Mouse (Mus musculus) lung, embryonic 16.5 days (tissue): Measurements from ENCODE around the gene Odf2l. TPM values are rescaled to one million over a fixed set of nuclear protein-coding genes. Genes with fewer than 3 reads are reported as not detected.

Source experiments
- ATAC-seq: fragments of 200-750 bp; cut with Nextera tagmentation; 2 replicates; pipeline ENCODE4 v1.8.0; 2017; ENCODE audit warnings: low read depth, mild to moderate bottlenecking, moderate library complexity
- H3K27ac ChIP-seq: fragments of 300-500 bp; sonication (generic); 2 replicates; pipeline ENCODE4 v1.5.1; 2014; ENCODE audit warnings: mild to moderate bottlenecking, control low read depth, low read length
- H3K27me3 ChIP-seq: fragments of 300-500 bp; sonication (generic); 2 replicates; pipeline ENCODE4 v1.6.1; 2014; ENCODE audit warnings: low read depth, low read length, mixed read lengths; ENCODE audit not compliant: control insufficient read depth, insufficient read depth
- H3K36me3 ChIP-seq: fragments of 300-500 bp; sonication (generic); 2 replicates; pipeline ENCODE4 v1.6.1; 2014; ENCODE audit warnings: low read length; ENCODE audit not compliant: control insufficient read depth, insufficient read depth
- H3K4me1 ChIP-seq: fragments of 300-500 bp; sonication (generic); replicated peaks from 2 replicates; pipeline ENCODE4 v1.6.1; 2014; ENCODE audit warnings: low read length, mixed read lengths; ENCODE audit not compliant: control insufficient read depth, insufficient read depth
- H3K4me2 ChIP-seq: fragments of 300-500 bp; sonication (generic); 2 replicates; pipeline ENCODE4 v1.6.1; 2014; ENCODE audit warnings: low read depth, low read length, control low read depth
- H3K4me3 ChIP-seq: fragments of 300-500 bp; sonication (generic); 2 replicates; pipeline ENCODE4 v1.5.1; 2014; ENCODE audit warnings: mild to moderate bottlenecking, low read length, control low read depth
- H3K9ac ChIP-seq: fragments of 300-500 bp; sonication (generic); 2 replicates; pipeline ENCODE4 v1.6.1; 2014; ENCODE audit warnings: low read length, control low read depth
- H3K9me3 ChIP-seq: fragments of 300-500 bp; sonication (generic); 2 replicates; pipeline ENCODE4 v1.6.1; 2016; ENCODE audit warnings: low read length; ENCODE audit not compliant: control insufficient read depth
- WGBS: fragments of 180-500 bp; shearing (Covaris S2); extraction: QIAGEN DNeasy Blood & Tissue Kit; methylation state at CpG from one replicate; pipeline ENCODE4 v1.1.7; 2014; 5-methylcytosine and 5-hydroxymethylcytosine counted together
- polyA plus RNA-seq: library from polyadenylated mRNA; unstranded; fragments of >200 nt; fragmentation: Nextera tagmentation; extraction: Ambion mirVana; gene quantifications from 2 replicates; pipeline ENCODE4 v1.2.1, GENCODE M21; 2015

Gene Odf2l
- polyA plus RNA-seq, 1 experiment from 2014 or later, result 16.0 TPM

- no peak overlapping the region for H3K9ac ChIP-seq
- H3K4me2 ChIP-seq, result no peak overlapping the region
- no peaks in the 10 kb centered on the region for H3K9me3 ChIP-seq
- H3K4me1 ChIP-seq, result no peaks in the 10 kb centered on the region
- ATAC-seq, result peak; percentile 60
- no peaks in the 10 kb centered on the region for H3K27me3 ChIP-seq
- WGBS, result 57% methylated on average over 7 of the region's 7 CpGs
- peaks cover 3% of the 10 kb centered on the region; the same call in 1 of the 2 replicates for H3K36me3 ChIP-seq
- no peak overlapping the region for H3K27ac ChIP-seq
- H3K4me3 ChIP-seq, result no peak overlapping the region
Observed at GRCm38 (mm10) chr3:145151933-145152332, 33.5 kb downstream of the Odf2l start.

DNA sequence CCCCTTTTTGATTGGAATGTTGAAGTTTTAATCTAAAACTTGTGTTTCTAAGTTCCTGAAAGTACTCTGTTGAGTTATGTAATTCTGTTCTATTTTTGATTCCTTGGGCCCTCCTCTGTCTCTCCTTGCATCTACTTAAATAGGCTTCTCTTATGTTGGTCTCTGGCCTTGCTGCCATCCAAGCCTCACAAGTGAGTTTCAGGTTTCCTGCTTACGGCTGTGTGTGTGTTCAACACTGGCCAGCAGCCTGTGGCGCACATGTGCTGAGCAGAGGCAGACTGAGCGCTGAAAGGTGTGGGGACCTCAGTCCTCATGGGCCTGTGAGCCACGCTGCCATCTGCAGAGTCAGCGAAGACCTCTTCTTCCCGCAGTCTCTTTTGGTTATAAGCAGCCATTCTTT, 38.5 kb downstream of the Odf2l start:
- Histone ChIP-seq H3K4me2 (no peak overlapping the region), H3K9ac (no peak overlapping the region), H3K36me3 (peaks cover 3% of the 10 kb centered on the region; the same call in 1 of the 2 replicates), H3K4me3 (no peak overlapping the region), H3K4me1 (no peaks in the 10 kb centered on the region), H3K27me3 (no peaks in the 10 kb centered on the region), H3K27ac (no peak overlapping the region), H3K9me3 (no peaks in the 10 kb centered on the region)
- ATAC-seq, result no peak
- WGBS, result 69% methylated on average over 6 of the region's 6 CpGs

GRCm38 (mm10) chr3:145158441-145158840, 40.1 kb downstream of the Odf2l start:
- no peak for ATAC-seq

DNA sequence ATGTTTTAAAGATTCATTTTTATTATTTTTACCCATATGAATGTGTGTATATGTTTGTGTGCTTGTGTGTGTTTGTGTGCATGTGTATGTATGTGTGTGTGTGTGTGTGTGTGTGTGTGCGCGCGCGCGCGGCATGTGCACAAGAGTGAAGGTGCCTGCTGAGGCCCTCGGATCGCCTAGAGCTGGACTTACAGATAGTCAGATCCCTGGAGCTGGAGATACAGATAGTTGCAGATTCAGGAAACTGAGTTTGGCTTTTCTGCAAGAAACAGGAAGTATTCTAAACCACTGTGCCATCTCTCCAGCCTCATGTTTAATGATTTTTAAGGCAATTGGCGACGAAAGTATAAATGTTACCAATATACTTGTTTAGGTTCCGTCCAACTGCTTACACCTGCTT, 48.4 kb downstream of the Odf2l start:
- Histone ChIP-seq H3K36me3 (no peaks in the 10 kb centered on the region), H3K9me3 (no peaks in the 10 kb centered on the region), H3K9ac (no peak overlapping the region), H3K4me2 (no peak overlapping the region), H3K4me1 (no peaks in the 10 kb centered on the region), H3K27me3 (no peaks in the 10 kb centered on the region), H3K4me3 (no peak overlapping the region), H3K27ac (no peak overlapping the region)
- WGBS, result 88% methylated on average over 11 of the region's 11 CpGs
- no peak for ATAC-seq

More at GRCm38 (mm10) chr3:145158441-145158840, 40.1 kb downstream of the Odf2l start:
- Histone ChIP-seq H3K9me3 (no peaks in the 10 kb centered on the region), H3K27ac (no peak overlapping the region), H3K4me3 (no peak overlapping the region), H3K36me3 (peaks cover 3% of the 10 kb centered on the region; the same call in 1 of the 2 replicates), H3K9ac (no peak overlapping the region), H3K4me2 (no peak overlapping the region), H3K27me3 (no peaks in the 10 kb centered on the region), H3K4me1 (no peaks in the 10 kb centered on the region)
- WGBS, result 84% methylated on average over 3 of the region's 3 CpGs

DNA sequence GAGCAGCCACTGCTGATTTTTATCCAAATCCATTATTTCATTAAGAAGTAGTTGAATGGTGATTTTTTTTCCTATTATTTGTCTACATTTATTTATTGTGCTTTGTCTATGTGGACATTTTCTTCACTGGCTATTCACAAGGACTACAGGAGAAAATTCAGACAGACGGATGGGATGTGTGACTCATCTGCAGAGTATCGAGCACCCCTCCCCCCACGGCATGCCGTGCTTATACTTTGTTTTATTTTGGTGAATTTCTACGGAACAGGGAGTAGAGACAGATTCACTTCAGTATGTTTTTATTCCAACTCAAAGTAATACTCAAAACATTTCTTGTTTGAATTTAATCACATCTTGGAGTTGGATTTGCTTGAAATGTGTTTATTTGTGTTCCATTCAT, 49.4 kb downstream of the Odf2l start:
- no peak for ATAC-seq
- Histone ChIP-seq H3K27ac (no peak overlapping the region), H3K36me3 (no peaks in the 10 kb centered on the region), H3K9ac (no peak overlapping the region), H3K4me2 (no peak overlapping the region), H3K9me3 (no peaks in the 10 kb centered on the region), H3K4me3 (no peak overlapping the region), H3K4me1 (no peaks in the 10 kb centered on the region), H3K27me3 (no peaks in the 10 kb centered on the region)
- 42% methylated on average over 5 of the region's 5 CpGs for WGBS

DNA sequence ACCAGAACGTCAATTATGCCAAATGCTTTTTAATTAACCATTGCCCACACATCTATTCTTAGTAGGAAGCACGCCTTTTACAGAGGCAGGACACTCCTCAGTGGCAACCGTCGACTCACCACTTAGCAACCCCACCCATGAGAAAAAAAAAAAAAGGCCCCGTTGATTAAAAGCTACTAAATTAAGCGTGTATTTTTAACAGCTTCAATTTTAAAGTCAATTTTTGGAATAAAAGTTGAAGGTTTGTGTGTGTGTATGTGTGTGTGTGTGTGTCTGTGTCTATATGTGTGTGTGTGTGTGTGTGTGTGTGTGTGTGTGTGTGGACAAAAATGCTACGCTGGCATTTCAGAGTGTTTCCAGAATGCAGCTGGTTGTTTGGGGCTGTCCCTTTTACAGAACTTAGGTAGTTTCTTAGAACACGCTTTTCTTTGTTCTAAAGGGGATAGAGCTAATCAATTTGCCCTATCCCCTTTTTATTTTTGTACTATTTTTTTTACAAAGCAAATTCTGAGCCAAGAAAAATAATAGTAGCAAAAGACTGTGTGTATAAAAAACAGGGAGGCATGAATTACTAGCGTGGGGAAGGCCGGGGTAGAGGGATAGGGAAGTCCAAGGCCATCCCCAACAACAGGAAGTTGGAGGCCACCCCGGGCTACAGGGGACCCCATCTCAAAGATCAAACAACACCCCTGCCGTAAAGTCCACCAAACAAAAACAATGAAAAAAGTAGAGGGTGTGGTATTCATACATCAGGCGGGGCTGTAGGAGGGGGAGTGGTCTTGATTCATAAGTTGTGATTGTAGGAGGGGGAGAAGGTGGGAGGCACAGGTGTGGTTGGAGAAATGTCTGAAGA, 50.7 kb downstream of the Odf2l start:
- H3K4me3 ChIP-seq, result no peak overlapping the region
- no peaks in the 10 kb centered on the region for H3K4me1 ChIP-seq
- no peaks in the 10 kb centered on the region for H3K9me3 ChIP-seq
- 69% methylated on average over 13 of the region's 13 CpGs for WGBS
- no peak overlapping the region for H3K4me2 ChIP-seq
- H3K9ac ChIP-seq, result no peak overlapping the region
- H3K36me3 ChIP-seq, result no peaks in the 10 kb centered on the region
- ATAC-seq, result no peak
- H3K27me3 ChIP-seq, result no peaks in the 10 kb centered on the region
- no peak overlapping the region for H3K27ac ChIP-seq

DNA sequence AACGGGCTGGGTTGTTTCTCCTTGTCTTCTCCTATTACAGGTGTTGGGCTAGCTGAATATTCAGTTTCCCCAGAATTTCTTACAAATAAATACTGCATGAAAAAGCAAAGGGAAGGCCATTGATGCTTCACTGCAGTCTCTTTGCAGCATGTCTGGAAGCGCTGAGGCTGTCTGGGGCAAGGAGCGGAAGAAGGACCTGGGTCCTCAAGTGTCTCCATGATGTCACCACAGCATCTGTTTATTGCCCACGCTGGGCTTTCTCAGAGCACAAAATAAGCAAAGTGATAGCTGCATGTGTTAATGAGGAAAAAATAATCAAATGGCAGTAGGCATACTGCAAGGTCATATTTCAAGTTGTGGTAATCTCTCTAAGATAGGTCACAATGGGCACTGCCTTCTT, 51.6 kb downstream of the Odf2l start:
- H3K4me3 ChIP-seq, result no peak overlapping the region
- no peaks in the 10 kb centered on the region for H3K9me3 ChIP-seq
- WGBS, result 69% methylated on average over 4 of the region's 4 CpGs
- H3K9ac ChIP-seq, result no peak overlapping the region
- H3K27me3 ChIP-seq, result no peaks in the 10 kb centered on the region
- H3K4me1 ChIP-seq, result no peaks in the 10 kb centered on the region
- no peak for ATAC-seq
- H3K27ac ChIP-seq, result no peak overlapping the region
- H3K4me2 ChIP-seq, result no peak overlapping the region
- no peaks in the 10 kb centered on the region for H3K36me3 ChIP-seq

DNA sequence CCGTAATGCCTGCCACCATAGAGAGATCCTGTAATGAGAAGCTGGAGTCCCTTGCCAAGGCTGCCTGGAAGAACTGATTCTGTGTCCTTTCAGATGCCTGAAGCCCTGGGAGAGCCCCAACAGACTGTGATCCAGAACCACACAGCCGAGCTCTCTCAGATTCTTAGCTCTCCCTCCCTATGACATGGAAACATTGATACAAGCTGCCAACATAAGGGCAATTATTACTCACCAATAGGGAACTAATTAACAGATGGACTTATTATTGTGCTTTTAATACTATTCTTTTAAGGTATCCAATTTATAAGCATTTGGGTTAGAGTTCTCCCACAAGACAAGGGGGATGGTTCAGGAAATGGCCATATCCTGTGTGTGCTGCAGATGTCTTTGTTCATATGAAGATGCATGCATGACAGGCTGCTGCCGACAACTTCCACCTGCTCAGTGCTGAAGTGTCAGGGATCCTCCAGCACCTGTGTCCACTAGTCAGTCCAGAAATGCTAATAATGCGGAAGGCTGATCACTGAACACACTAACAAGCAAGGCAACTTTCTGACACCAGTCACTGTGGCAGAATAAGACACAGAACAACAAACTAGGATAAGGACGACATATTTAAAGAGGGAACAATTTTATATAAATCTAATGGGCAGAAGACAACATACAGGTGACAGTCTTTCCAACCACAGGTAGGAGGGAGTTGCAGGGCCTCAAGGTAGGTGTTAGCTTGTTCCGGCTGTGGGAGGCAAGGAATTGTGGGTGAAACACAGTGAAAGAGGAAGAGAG, 52.4 kb downstream of the Odf2l start:
- Histone ChIP-seq H3K4me3 (no peak overlapping the region), H3K27ac (no peak overlapping the region), H3K36me3 (no peaks in the 10 kb centered on the region), H3K9ac (no peak overlapping the region), H3K4me1 (no peaks in the 10 kb centered on the region), H3K4me2 (no peak overlapping the region), H3K9me3 (no peaks in the 10 kb centered on the region), H3K27me3 (no peaks in the 10 kb centered on the region)
- WGBS, result 61% methylated on average over 6 of the region's 6 CpGs
- no peak for ATAC-seq

- no peaks in the 10 kb centered on the region for H3K36me3 ChIP-seq
- no peak for ATAC-seq
Observed at GRCm38 (mm10) chr3:145171390-145172060, 53.1 kb downstream of the Odf2l start.

More at GRCm38 (mm10) chr3:145171390-145172060, 53.1 kb downstream of the Odf2l start:
- H3K27me3 ChIP-seq, result no peaks in the 10 kb centered on the region
- H3K27ac ChIP-seq, result no peak overlapping the region
- no peak overlapping the region for H3K4me2 ChIP-seq
- no peak overlapping the region for H3K9ac ChIP-seq
- no peaks in the 10 kb centered on the region for H3K4me1 ChIP-seq
- WGBS, result 70% methylated on average over 4 of the region's 4 CpGs
- no peaks in the 10 kb centered on the region for H3K9me3 ChIP-seq
- H3K4me3 ChIP-seq, result no peak overlapping the region
